21 mouse cellular contexts compared by ENCODE assay signal in the genomic region with DNA sequence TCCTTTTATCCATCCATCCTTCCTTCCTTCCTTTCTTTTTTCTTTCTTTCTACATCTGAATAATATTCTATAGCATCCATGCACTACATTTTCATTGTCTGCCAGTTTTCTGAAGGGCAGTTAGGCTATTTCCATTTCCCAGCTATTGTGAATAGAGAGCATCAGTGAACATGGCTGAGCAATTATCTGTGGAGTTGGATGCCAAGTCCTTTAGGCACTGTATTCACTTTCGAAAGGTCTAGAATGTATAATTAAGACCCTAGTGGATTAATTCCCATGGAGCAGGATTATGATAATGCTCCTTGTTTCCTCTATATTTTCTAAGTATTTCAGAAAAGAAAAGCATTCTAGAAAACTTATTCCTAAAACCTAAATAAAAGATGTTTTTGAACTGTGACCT.
"Had no signal": no experiment of that assay in that cellular context is flagged by ENCODE, and none has a peak within 500 bp of the region (broad histone marks: within the 10 kb centered on the region; RNA-seq: fewer than 3 reads in every experiment).

No protein-coding gene starts in this region.

- H3K4me1 ChIP-seq: lung, embryonic 15.5 days; megakaryocyte, embryonic 14.5 days; midbrain, embryonic 15.5 days had no signal

- ATAC-seq: liver, postnatal 0 days; lung, postnatal 0 days; midbrain, embryonic 15.5 days had no signal

- H3K4me2 ChIP-seq: liver, embryonic 15.5 days; lung, embryonic 15.5 days; midbrain, embryonic 11.5 days; midbrain, embryonic 15.5 days; neural tube, embryonic 13.5 days; neural tube, embryonic 15.5 days had no signal

- H3K9ac ChIP-seq: liver, embryonic 15.5 days; liver, postnatal 0 days; lung, embryonic 15.5 days; midbrain, embryonic 15.5 days; neural tube, embryonic 13.5 days; neural tube, embryonic 15.5 days had no signal

- H3K27me3 ChIP-seq: liver, embryonic 15.5 days; lung, embryonic 15.5 days; megakaryocyte, embryonic 14.5 days; midbrain, embryonic 15.5 days; neural tube, embryonic 13.5 days; neural tube, embryonic 15.5 days had no signal

- H3K4me3 ChIP-seq: liver, embryonic 15.5 days; lung, embryonic 15.5 days; megakaryocyte, embryonic 14.5 days; midbrain, embryonic 15.5 days; myocyte; neural tube, embryonic 13.5 days; neural tube, embryonic 15.5 days had no signal

- H3K36me3 ChIP-seq: liver, embryonic 15.5 days; lung, embryonic 15.5 days; midbrain, embryonic 15.5 days; neural tube, embryonic 13.5 days; neural tube, embryonic 15.5 days had no signal

- DNase-seq: liver, postnatal 0 days; lung, adult 2 months; lung, postnatal 14 days; lung, postnatal 4 days; retina, postnatal 1 day; right cerebral cortex, adult 18-20 months; right cerebral cortex, postnatal 25 days; right cerebral cortex, postnatal 4 days; spleen, adult 18-20 months; thymus, adult 18-20 months; thymus, postnatal 14 days; thymus, postnatal 4 days had no signal

- H3K27ac ChIP-seq: liver, embryonic 15.5 days; lung, embryonic 15.5 days; midbrain, embryonic 15.5 days; neural tube, embryonic 13.5 days; neural tube, embryonic 15.5 days had no signal

- H3K9me3 ChIP-seq: liver, embryonic 15.5 days; lung, embryonic 15.5 days; megakaryocyte, embryonic 14.5 days; midbrain, embryonic 15.5 days; neural tube, embryonic 13.5 days; neural tube, embryonic 15.5 days had no signal
